Mouse (Mus musculus): ENCODE measurements around the gene C530008M17Rik. TPM values are rescaled to one million over a fixed set of nuclear protein-coding genes. Genes with fewer than 3 reads are reported as not detected.

C530008M17Rik gene
- total RNA-seq, 2 experiments from 2014 or later = 151 to 163 TPM

GRCm38 (mm10) chr5:76844618-76845186, 188.4 kb downstream of the C530008M17Rik start:
- intact Hi-C loops (cut with DNase I) = loop anchor here (5.0 kb wide), 4 partner anchors 62 to 257 kb away; partner anchors contain the start of genes C530008M17Rik and Cep135
- no peak for DNase-seq (ENCODE audit: extremely low spot score in 1 of 2, low spot score in 2 of 2)

GRCm38 (mm10) chr5:76847106-76847505, 190.8 kb downstream of the C530008M17Rik start:
- intact Hi-C loops (cut with DNase I) = loop anchor here (5.0 kb wide), 1 partner anchor 190 kb away; the partner anchor contains the start of gene C530008M17Rik
- DNase-seq (ENCODE audit: extremely low spot score in 1 of 2, low spot score in 2 of 2) = no peak

- DNase-seq (ENCODE audit: extremely low spot score in 1 of 2, low spot score in 2 of 2) = no peak
- intact Hi-C loops (cut with DNase I) = no loop called here
These were observed 195.0 kb downstream of the C530008M17Rik start for GRCm38 (mm10) chr5:76851316-76851715.

- peak; percentile 71 to 84 for DNase-seq (ENCODE audit: extremely low spot score in 1 of 2, low spot score in 2 of 2)
- intact Hi-C loops (cut with DNase I) = no loop called here
These were observed 197.2 kb downstream of the C530008M17Rik start for GRCm38 (mm10) chr5:76853549-76853948.

- no peak for DNase-seq (ENCODE audit: extremely low spot score in 1 of 2, low spot score in 2 of 2)
- intact Hi-C loops (cut with DNase I) = no loop called here
These were observed 199.7 kb downstream of the C530008M17Rik start for GRCm38 (mm10) chr5:76855829-76856600.

- intact Hi-C loops (cut with DNase I) = loop anchor here (2.0 kb wide), 1 partner anchor 269 kb away; the partner anchor contains the start of gene Cep135
- DNase-seq (ENCODE audit: extremely low spot score in 1 of 2, low spot score in 2 of 2) = no peak
These were observed 201.0 kb downstream of the C530008M17Rik start for GRCm38 (mm10) chr5:76857103-76858015.

- intact Hi-C loops (cut with DNase I) = loop anchor here (2.0 kb wide), 1 partner anchor 270 kb away; the partner anchor contains the start of gene Cep135
- no peak for DNase-seq (ENCODE audit: extremely low spot score in 1 of 2, low spot score in 2 of 2)
These were observed 202.1 kb downstream of the C530008M17Rik start for GRCm38 (mm10) chr5:76858444-76858843.

- intact Hi-C loops (cut with DNase I) = loop anchor here (5.0 kb wide), 1 partner anchor 50 kb away; no protein-coding TSS in a partner anchor
- no peak for DNase-seq (ENCODE audit: extremely low spot score in 1 of 2, low spot score in 2 of 2)
These were observed 210.5 kb downstream of the C530008M17Rik start for GRCm38 (mm10) chr5:76866819-76867218.

GRCm38 (mm10) chr5:76868693-76869286, 212.5 kb downstream of the C530008M17Rik start:
- intact Hi-C loops (cut with DNase I) = loop anchor here (5.0 kb wide), 1 partner anchor 49 kb away; no protein-coding TSS in a partner anchor
- peak in 1 of 2 experiments; percentile 24 for DNase-seq (ENCODE audit: extremely low spot score in 1 of 2, low spot score in 2 of 2)

- intact Hi-C loops (cut with DNase I) = loop anchor here (5.0 kb wide), 1 partner anchor 48 kb away; no protein-coding TSS in a partner anchor
- no peak for DNase-seq (ENCODE audit: extremely low spot score in 1 of 2, low spot score in 2 of 2)
These were observed 213.2 kb downstream of the C530008M17Rik start for GRCm38 (mm10) chr5:76869553-76869952.

- no peak for DNase-seq (ENCODE audit: extremely low spot score in 1 of 2, low spot score in 2 of 2)
- intact Hi-C loops (cut with DNase I) = no loop called here
These were observed 219.9 kb downstream of the C530008M17Rik start for GRCm38 (mm10) chr5:76876106-76876758.

- DNase-seq (ENCODE audit: extremely low spot score in 1 of 2, low spot score in 2 of 2) = no peak
- intact Hi-C loops (cut with DNase I) = no loop called here
These were observed 227.8 kb downstream of the C530008M17Rik start for GRCm38 (mm10) chr5:76884107-76884506.

- DNase-seq (ENCODE audit: extremely low spot score in 1 of 2, low spot score in 2 of 2) = no peak
- intact Hi-C loops (cut with DNase I) = no loop called here
These were observed 230.7 kb downstream of the C530008M17Rik start for GRCm38 (mm10) chr5:76887011-76887410.

GRCm38 (mm10) chr5:76892608-76893007, 236.3 kb downstream of the C530008M17Rik start:
- intact Hi-C loops (cut with DNase I) = no loop called here
- no peak for DNase-seq (ENCODE audit: extremely low spot score in 1 of 2, low spot score in 2 of 2)

GRCm38 (mm10) chr5:76893084-76893483, 236.8 kb downstream of the C530008M17Rik start:
- intact Hi-C loops (cut with DNase I) = no loop called here

GRCm38 (mm10) chr5:76902131-76902530, 245.8 kb downstream of the C530008M17Rik start:
- intact Hi-C loops (cut with DNase I) = no loop called here
- DNase-seq (ENCODE audit: extremely low spot score in 1 of 2, low spot score in 2 of 2) = no peak

More at GRCm38 (mm10) chr5:76893084-76893483, 236.8 kb downstream of the C530008M17Rik start:
- DNase-seq (ENCODE audit: extremely low spot score in 1 of 2, low spot score in 2 of 2) = no peak

GRCm38 (mm10) chr5:76904713-76905404, 248.5 kb downstream of the C530008M17Rik start:
- intact Hi-C loops (cut with DNase I) = no loop called here

More at GRCm38 (mm10) chr5:76904713-76905404, 248.5 kb downstream of the C530008M17Rik start:
- DNase-seq (ENCODE audit: extremely low spot score in 1 of 2, low spot score in 2 of 2) = no peak
